Mouse (Mus musculus) forebrain, embryonic 15.5 days (tissue): ENCODE measurements around the gene Tceanc. TPM values are rescaled to one million over a fixed set of nuclear protein-coding genes. Genes with fewer than 3 reads are reported as not detected.

Source experiments
- ATAC-seq: fragments of 200-750 bp; cut with Nextera tagmentation; replicated peaks from 2 replicates; pipeline ENCODE4 v1.8.0; 2017; ENCODE audit warnings: mild to moderate bottlenecking, moderate TSS enrichment, moderate library complexity
- H3K27ac ChIP-seq: fragments of 300-500 bp; sonication (generic); replicated peaks from 2 replicates; pipeline ENCODE4 v1.5.1; 2015; ENCODE audit warnings: mild to moderate bottlenecking, inconsistent platforms
- H3K27me3 ChIP-seq: fragments of 300-500 bp; sonication (generic); 2 replicates; pipeline ENCODE4 v1.6.1; 2015; ENCODE audit warnings: inconsistent platforms
- H3K36me3 ChIP-seq: fragments of 300-500 bp; sonication (generic); 2 replicates; pipeline ENCODE4 v1.6.1; 2015; ENCODE audit warnings: mild to moderate bottlenecking, inconsistent platforms
- H3K4me1 ChIP-seq: fragments of 300-500 bp; sonication (generic); 2 replicates; pipeline ENCODE4 v1.6.1; 2015; ENCODE audit warnings: inconsistent platforms
- H3K4me2 ChIP-seq: fragments of 300-500 bp; sonication (generic); replicated peaks from 2 replicates; pipeline ENCODE4 v1.6.1; 2015; ENCODE audit warnings: mild to moderate bottlenecking, inconsistent platforms
- H3K4me3 ChIP-seq: fragments of 300-500 bp; sonication (generic); 2 replicates; pipeline ENCODE4 v1.5.1; 2015; ENCODE audit warnings: mild to moderate bottlenecking, inconsistent platforms
- H3K9ac ChIP-seq: fragments of 300-500 bp; sonication (generic); replicated peaks from 2 replicates; pipeline ENCODE4 v1.6.1; 2015; ENCODE audit warnings: mild to moderate bottlenecking, inconsistent platforms
- H3K9me3 ChIP-seq: fragments of 300-500 bp; sonication (generic); 2 replicates; pipeline ENCODE4 v1.6.1; 2016; ENCODE audit warnings: inconsistent platforms
- WGBS: fragments of 180-500 bp; shearing (Covaris S2); methylation state at CpG from one replicate; pipeline ENCODE4 v1.1.7; 2015; ENCODE audit warnings: mixed read lengths; 5-methylcytosine and 5-hydroxymethylcytosine counted together
- polyA plus RNA-seq: library from polyadenylated mRNA; unstranded; fragments of >200 nt; fragmentation: Nextera tagmentation; extraction: Ambion mirVana; gene quantifications from 2 replicates; pipeline ENCODE4 v1.2.1, GENCODE M21; 2015

Gene Tceanc
- 7.8 and 8.1 TPM in 2 replicates for polyA plus RNA-seq

DNA sequence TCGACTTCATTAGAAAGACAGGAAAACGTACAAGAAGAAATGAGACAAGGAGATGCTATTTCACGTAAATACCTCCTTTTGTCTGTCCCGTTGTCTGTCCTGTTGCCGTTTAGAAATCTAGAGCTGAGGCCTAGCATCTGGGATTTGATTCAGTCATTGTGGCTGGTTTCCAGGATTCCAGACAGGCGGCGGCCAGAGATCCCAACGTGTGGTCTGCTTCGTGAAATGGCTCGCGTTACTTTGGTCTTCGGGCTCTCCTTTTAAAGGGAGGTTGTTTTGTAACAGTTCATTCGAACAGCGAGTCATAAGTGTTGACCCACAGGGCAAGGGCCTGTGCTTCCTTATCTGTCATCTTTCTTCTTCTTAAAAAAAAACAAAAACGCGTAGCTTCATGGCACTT is at the start of gene Tceanc:
Gene Tceanc, minus strand, starts transcription at position 223 of the 400 bp plus-strand sequence.
- no peaks in the 10 kb centered on the region for H3K9me3 ChIP-seq
- ATAC-seq, result no peak
- H3K4me2 ChIP-seq, result no peak within 1 kb of the TSS
- H3K4me3 ChIP-seq, result no peak within 1 kb of the TSS
- no peak within 1 kb of the TSS for H3K27ac ChIP-seq
- no peak within 1 kb of the TSS for H3K9ac ChIP-seq
- no peaks in the 10 kb centered on the region for H3K36me3 ChIP-seq
- H3K27me3 ChIP-seq, result no peaks in the 10 kb centered on the region
- 75% methylated on average over 16 of the region's 16 CpGs for WGBS
- no peaks in the 10 kb centered on the region for H3K4me1 ChIP-seq

- no peaks in the 10 kb centered on the region for H3K9me3 ChIP-seq
- 87% methylated on average over 6 of the region's 6 CpGs for WGBS
- H3K36me3 ChIP-seq, result no peaks in the 10 kb centered on the region
- H3K4me1 ChIP-seq, result no peaks in the 10 kb centered on the region
- no peak for ATAC-seq
- no peak overlapping the region for H3K4me3 ChIP-seq
- no peaks in the 10 kb centered on the region for H3K27me3 ChIP-seq
- no peak overlapping the region for H3K4me2 ChIP-seq
- no peak overlapping the region for H3K9ac ChIP-seq
- H3K27ac ChIP-seq, result no peak overlapping the region
Measured at GRCm38 (mm10) chrX:166565983-166566382, 47.6 kb upstream of the Tceanc start.

- Histone ChIP-seq H3K4me1 (no peaks in the 10 kb centered on the region), H3K4me3 (no peak overlapping the region), H3K9ac (no peak overlapping the region), H3K27me3 (no peaks in the 10 kb centered on the region), H3K36me3 (no peaks in the 10 kb centered on the region), H3K4me2 (no peak overlapping the region), H3K9me3 (no peaks in the 10 kb centered on the region), H3K27ac (no peak overlapping the region)
- WGBS, result 69% methylated on average over 5 of the region's 5 CpGs
- no peak for ATAC-seq
Measured at GRCm38 (mm10) chrX:166565401-166565800, 47.0 kb upstream of the Tceanc start.

- WGBS, result 80% methylated on average over 5 of the region's 5 CpGs
- Histone ChIP-seq H3K36me3 (no peaks in the 10 kb centered on the region), H3K4me3 (no peak overlapping the region), H3K9ac (no peak overlapping the region), H3K27me3 (no peaks in the 10 kb centered on the region), H3K4me2 (no peak overlapping the region), H3K4me1 (no peaks in the 10 kb centered on the region), H3K9me3 (no peaks in the 10 kb centered on the region), H3K27ac (no peak overlapping the region)
- ATAC-seq, result no peak
Measured at GRCm38 (mm10) chrX:166564900-166565299, 46.5 kb upstream of the Tceanc start.

GRCm38 (mm10) chrX:166559333-166559732 is 41.0 kb upstream of the Tceanc start:
- 49% methylated on average over 3 of the region's 3 CpGs for WGBS
- H3K4me1 ChIP-seq, result no peaks in the 10 kb centered on the region

GRCm38 (mm10) chrX:166552355-166552754 is 34.0 kb upstream of the Tceanc start:
- no peak for ATAC-seq
- H3K4me1 ChIP-seq, result no peaks in the 10 kb centered on the region
- H3K27ac ChIP-seq, result no peak overlapping the region
- 89% methylated on average over 7 of the region's 7 CpGs for WGBS
- H3K9ac ChIP-seq, result no peak overlapping the region
- no peaks in the 10 kb centered on the region for H3K9me3 ChIP-seq
- H3K4me2 ChIP-seq, result no peak overlapping the region
- H3K27me3 ChIP-seq, result no peaks in the 10 kb centered on the region
- H3K4me3 ChIP-seq, result no peak overlapping the region
- H3K36me3 ChIP-seq, result no peaks in the 10 kb centered on the region

More at GRCm38 (mm10) chrX:166559333-166559732, 41.0 kb upstream of the Tceanc start:
- Histone ChIP-seq H3K4me3 (no peak overlapping the region), H3K36me3 (no peaks in the 10 kb centered on the region), H3K9me3 (no peaks in the 10 kb centered on the region), H3K27ac (no peak overlapping the region), H3K9ac (no peak overlapping the region), H3K4me2 (no peak overlapping the region), H3K27me3 (no peaks in the 10 kb centered on the region)
- no peak for ATAC-seq

- Histone ChIP-seq H3K27ac (no peak overlapping the region), H3K4me3 (no peak overlapping the region), H3K9me3 (no peaks in the 10 kb centered on the region), H3K27me3 (no peaks in the 10 kb centered on the region), H3K4me1 (no peaks in the 10 kb centered on the region), H3K4me2 (no peak overlapping the region), H3K36me3 (no peaks in the 10 kb centered on the region), H3K9ac (no peak overlapping the region)
- no peak for ATAC-seq
- 76% methylated on average over 2 of the region's 2 CpGs for WGBS
Measured at GRCm38 (mm10) chrX:166546495-166546894, 28.1 kb upstream of the Tceanc start.

DNA sequence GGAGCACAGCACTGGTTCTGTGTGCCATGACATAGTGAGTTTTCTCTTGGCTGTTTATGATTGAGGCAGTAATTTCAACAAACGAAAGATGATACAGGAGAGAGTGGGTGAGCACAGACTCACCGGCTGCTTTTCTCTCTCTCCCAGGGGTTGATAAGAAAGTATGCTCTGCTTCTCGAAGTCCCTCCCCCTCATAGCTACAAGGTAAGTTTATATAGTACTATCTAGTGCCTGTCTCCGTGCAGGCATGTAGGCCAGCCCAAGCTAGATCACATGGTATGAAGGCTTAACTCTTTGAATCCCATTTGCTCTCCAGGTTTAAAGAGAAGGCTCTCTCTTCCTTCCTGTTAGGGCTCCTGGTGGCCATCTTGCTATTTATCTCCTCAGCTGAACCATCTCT is 16.8 kb upstream of the Tceanc start:
- no peaks in the 10 kb centered on the region for H3K4me1 ChIP-seq
- no peaks in the 10 kb centered on the region for H3K36me3 ChIP-seq
- no peaks in the 10 kb centered on the region for H3K9me3 ChIP-seq
- WGBS, result 70% methylated on average over 4 of the region's 4 CpGs
- H3K4me2 ChIP-seq, result no peak overlapping the region
- H3K27ac ChIP-seq, result no peak overlapping the region
- no peak for ATAC-seq
- H3K9ac ChIP-seq, result no peak overlapping the region
- no peaks in the 10 kb centered on the region for H3K27me3 ChIP-seq
- H3K4me3 ChIP-seq, result no peak overlapping the region

GRCm38 (mm10) chrX:166533432-166533831 is 15.1 kb upstream of the Tceanc start:
- H3K27ac ChIP-seq, result no peak overlapping the region
- ATAC-seq, result no peak
- 82% methylated on average over 4 of the region's 4 CpGs for WGBS
- no peaks in the 10 kb centered on the region for H3K27me3 ChIP-seq
- H3K36me3 ChIP-seq, result no peaks in the 10 kb centered on the region
- no peaks in the 10 kb centered on the region for H3K9me3 ChIP-seq
- H3K9ac ChIP-seq, result no peak overlapping the region
- H3K4me3 ChIP-seq, result no peak overlapping the region
- H3K4me1 ChIP-seq, result no peaks in the 10 kb centered on the region
- no peak overlapping the region for H3K4me2 ChIP-seq

- H3K9ac ChIP-seq, result no peak overlapping the region
- H3K4me1 ChIP-seq, result no peaks in the 10 kb centered on the region
- H3K36me3 ChIP-seq, result no peaks in the 10 kb centered on the region
- ATAC-seq, result no peak
- no peak overlapping the region for H3K4me3 ChIP-seq
- WGBS, result 49% methylated on average over 6 of the region's 6 CpGs
- H3K27ac ChIP-seq, result no peak overlapping the region
- no peaks in the 10 kb centered on the region for H3K9me3 ChIP-seq
- no peaks in the 10 kb centered on the region for H3K27me3 ChIP-seq
- H3K4me2 ChIP-seq, result no peak overlapping the region
Measured at GRCm38 (mm10) chrX:166531671-166532070, 13.3 kb upstream of the Tceanc start.

DNA sequence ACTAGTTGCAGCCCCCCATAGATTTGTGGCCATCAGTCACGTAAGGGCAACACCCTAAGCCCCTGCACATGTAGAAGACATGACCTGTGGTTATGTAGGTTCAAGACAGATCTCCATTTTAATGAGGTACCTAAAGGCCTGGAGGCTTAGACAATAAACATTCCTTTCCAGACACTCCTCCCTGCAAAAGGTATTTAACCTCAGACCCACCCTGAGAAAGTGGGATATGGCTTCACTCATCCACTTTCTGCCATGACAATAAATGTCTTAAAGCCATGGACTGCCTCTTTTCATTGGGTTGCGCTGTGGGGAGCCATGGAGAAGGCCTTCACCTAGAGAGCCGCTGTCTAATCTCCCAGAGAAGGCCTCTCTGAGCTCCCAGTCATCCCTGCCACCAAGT is 9.8 kb upstream of the Tceanc start:
- Histone ChIP-seq H3K4me3 (no peak overlapping the region), H3K27me3 (no peaks in the 10 kb centered on the region), H3K36me3 (no peaks in the 10 kb centered on the region), H3K27ac (no peak overlapping the region), H3K9ac (no peak overlapping the region), H3K4me2 (no peak overlapping the region), H3K9me3 (no peaks in the 10 kb centered on the region), H3K4me1 (no peaks in the 10 kb centered on the region)
- no peak for ATAC-seq
- WGBS, result 89% methylated on average over 3 of the region's 3 CpGs

GRCm38 (mm10) chrX:166525637-166526315 is 7.4 kb upstream of the Tceanc start:
- Histone ChIP-seq H3K4me1 (no peaks in the 10 kb centered on the region), H3K4me3 (no peak overlapping the region), H3K4me2 (no peak overlapping the region), H3K9me3 (no peaks in the 10 kb centered on the region), H3K27ac (no peak overlapping the region), H3K9ac (no peak overlapping the region), H3K27me3 (no peaks in the 10 kb centered on the region), H3K36me3 (no peaks in the 10 kb centered on the region)
- ATAC-seq, result no peak
- WGBS, result 91% methylated on average over 2 of the region's 2 CpGs

GRCm38 (mm10) chrX:166520782-166521181 is 2.4 kb upstream of the Tceanc start:
- no peaks in the 10 kb centered on the region for H3K27me3 ChIP-seq
- no peaks in the 10 kb centered on the region for H3K4me1 ChIP-seq
- WGBS, result 84% methylated on average over 5 of the region's 5 CpGs
- no peak overlapping the region for H3K4me2 ChIP-seq
- H3K9me3 ChIP-seq, result no peaks in the 10 kb centered on the region
- H3K36me3 ChIP-seq, result no peaks in the 10 kb centered on the region
- no peak overlapping the region for H3K4me3 ChIP-seq
- no peak overlapping the region for H3K27ac ChIP-seq
- no peak for ATAC-seq
- H3K9ac ChIP-seq, result no peak overlapping the region
